Mouse (Mus musculus): ENCODE measurements around the gene Tmem175. TPM values are rescaled to one million over a fixed set of nuclear protein-coding genes. Genes with fewer than 3 reads are reported as not detected.
A peak's percentile ranks its signal among the peaks of the same experiment; 100 is the strongest.

The Tmem175 gene
- polyA plus RNA-seq, 1 experiment, result 33.2 TPM

- WGBS, result 97% methylated on average over 6 of the region's 6 CpGs
- Histone ChIP-seq H3K27me3 (ENCODE audit: control insufficient read depth, insufficient read depth, low read length) (no peaks in the 10 kb centered on the region), H3K4me1 (ENCODE audit: control insufficient read depth, insufficient read depth, insufficient read length) (no peaks in the 10 kb centered on the region), H3K36me3 (ENCODE audit: control insufficient read depth, insufficient read depth, low read length) (peaks cover 1% of the 10 kb centered on the region; the same call in 1 of the 2 replicates), H3K27ac (ENCODE audit: insufficient read depth, low read length) (no peak overlapping the region), H3K4me3 (ENCODE audit: extremely low read depth, insufficient read depth, insufficient read length) (no peak overlapping the region)
- no peak for DNase-seq (ENCODE audit: low read depth in 1 of 2, low spot score in 2 of 2)
- no peak for TF ChIP-seq POLR2A (IDR thresholded peaks at IDR 0.05; ENCODE audit: low read depth, low read length)
- TF ChIP-seq CTCF (IDR thresholded peaks at IDR 0.05; ENCODE audit: extremely low read depth, insufficient read depth, insufficient read length, insufficient replicate concordance), result no peak
Measured at GRCm38 (mm10) chr5:108680871-108681270, 51.3 kb downstream of the Tmem175 start.

DNA sequence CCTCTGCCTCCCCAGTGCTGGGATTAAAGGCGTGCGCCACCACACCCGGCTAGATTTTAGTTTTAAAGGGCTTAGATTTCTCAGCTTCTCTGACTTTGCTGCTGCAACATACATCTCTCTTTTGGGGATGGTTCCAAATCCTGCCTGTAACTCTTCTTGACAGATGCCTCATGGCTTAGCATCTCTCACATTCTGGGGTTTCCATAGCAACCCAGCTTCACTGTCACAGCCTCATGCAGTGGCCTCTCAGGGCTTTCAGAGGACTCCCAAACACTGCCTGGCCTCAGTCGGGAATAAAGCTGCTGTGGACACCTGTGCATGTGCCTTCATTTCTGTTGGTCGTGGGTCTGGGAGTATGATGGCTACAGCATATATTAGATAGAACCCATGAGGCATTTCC, 59.5 kb downstream of the Tmem175 start:
- H3K4me1 ChIP-seq (ENCODE audit: control insufficient read depth, insufficient read depth, insufficient read length), result no peaks in the 10 kb centered on the region

GRCm38 (mm10) chr5:108691152-108691551, 61.6 kb downstream of the Tmem175 start:
- 61% methylated on average over 4 of the region's 4 CpGs for WGBS

More for the DNA sequence above, 59.5 kb downstream of the Tmem175 start:
- Histone ChIP-seq H3K27ac (ENCODE audit: insufficient read depth, low read length) (no peak overlapping the region), H3K36me3 (ENCODE audit: control insufficient read depth, insufficient read depth, low read length) (no peaks in the 10 kb centered on the region), H3K27me3 (ENCODE audit: control insufficient read depth, insufficient read depth, low read length) (no peaks in the 10 kb centered on the region), H3K4me3 (ENCODE audit: extremely low read depth, insufficient read depth, insufficient read length) (no peak overlapping the region)
- DNase-seq (ENCODE audit: low read depth in 1 of 2, low spot score in 2 of 2), result no peak
- WGBS, result 85% methylated on average over 5 of the region's 5 CpGs
- no peak for TF ChIP-seq POLR2A (IDR thresholded peaks at IDR 0.05; ENCODE audit: low read depth, low read length)
- TF ChIP-seq CTCF (IDR thresholded peaks at IDR 0.05; ENCODE audit: extremely low read depth, insufficient read depth, insufficient read length, insufficient replicate concordance), result no peak

DNA sequence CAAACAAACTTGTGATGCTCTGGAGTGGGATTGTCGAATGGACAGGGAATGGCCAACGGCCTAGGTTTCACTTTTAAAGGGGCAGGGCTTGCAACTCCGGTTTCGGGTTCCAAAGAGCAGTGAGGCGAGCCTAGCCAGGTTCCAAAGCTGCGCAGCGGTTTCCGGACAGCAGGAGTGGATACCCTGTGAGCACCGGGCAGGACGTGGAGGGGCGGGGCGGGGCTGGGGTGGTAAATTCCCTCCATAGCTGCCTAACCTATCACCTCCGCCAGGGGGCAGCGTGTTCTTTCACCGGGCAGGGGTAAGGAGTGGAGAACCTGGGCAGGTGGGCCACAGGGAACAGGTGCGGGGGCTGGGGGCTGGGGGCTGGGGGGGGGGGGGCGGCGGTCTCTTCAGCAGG, 62.7 kb downstream of the Tmem175 start, which contains the start of gene Fgfrl1:
Fgfrl1 (plus strand) TSS at position 112 of the 400 bp plus-strand sequence.
- peak within 1 kb of the TSS; percentile 55 for H3K4me3 ChIP-seq (ENCODE audit: extremely low read depth, insufficient read depth, insufficient read length)
- no peaks in the 10 kb centered on the region; the same call in 1 of the 2 replicates for H3K4me1 ChIP-seq (ENCODE audit: control insufficient read depth, insufficient read depth, insufficient read length)
- no peaks in the 10 kb centered on the region for H3K36me3 ChIP-seq (ENCODE audit: control insufficient read depth, insufficient read depth, low read length)
- TF ChIP-seq CTCF (IDR thresholded peaks at IDR 0.05; ENCODE audit: extremely low read depth, insufficient read depth, insufficient read length, insufficient replicate concordance) (peak; percentile 51; the same call in 1 of the 2 replicates), POLR2A (IDR thresholded peaks at IDR 0.05; ENCODE audit: low read depth, low read length) (no peak)
- WGBS, result 4% methylated on average over 18 of the region's 18 CpGs
- DNase-seq (ENCODE audit: low read depth in 1 of 2, low spot score in 2 of 2), result peak; percentile 36 to 67
- no peak within 1 kb of the TSS for H3K27ac ChIP-seq (ENCODE audit: insufficient read depth, low read length)
- H3K27me3 ChIP-seq (ENCODE audit: control insufficient read depth, insufficient read depth, low read length), result no peaks in the 10 kb centered on the region

More at GRCm38 (mm10) chr5:108691152-108691551, 61.6 kb downstream of the Tmem175 start:
- DNase-seq (ENCODE audit: low read depth in 1 of 2, low spot score in 2 of 2), result no peak
- Histone ChIP-seq H3K36me3 (ENCODE audit: control insufficient read depth, insufficient read depth, low read length) (no peaks in the 10 kb centered on the region), H3K27ac (ENCODE audit: insufficient read depth, low read length) (no peak overlapping the region), H3K27me3 (ENCODE audit: control insufficient read depth, insufficient read depth, low read length) (no peaks in the 10 kb centered on the region), H3K4me3 (ENCODE audit: extremely low read depth, insufficient read depth, insufficient read length) (no peak overlapping the region), H3K4me1 (ENCODE audit: control insufficient read depth, insufficient read depth, insufficient read length) (no peaks in the 10 kb centered on the region; the same call in 1 of the 2 replicates)
- TF ChIP-seq POLR2A (IDR thresholded peaks at IDR 0.05; ENCODE audit: low read depth, low read length) (no peak), CTCF (IDR thresholded peaks at IDR 0.05; ENCODE audit: extremely low read depth, insufficient read depth, insufficient read length, insufficient replicate concordance) (no peak)

DNA sequence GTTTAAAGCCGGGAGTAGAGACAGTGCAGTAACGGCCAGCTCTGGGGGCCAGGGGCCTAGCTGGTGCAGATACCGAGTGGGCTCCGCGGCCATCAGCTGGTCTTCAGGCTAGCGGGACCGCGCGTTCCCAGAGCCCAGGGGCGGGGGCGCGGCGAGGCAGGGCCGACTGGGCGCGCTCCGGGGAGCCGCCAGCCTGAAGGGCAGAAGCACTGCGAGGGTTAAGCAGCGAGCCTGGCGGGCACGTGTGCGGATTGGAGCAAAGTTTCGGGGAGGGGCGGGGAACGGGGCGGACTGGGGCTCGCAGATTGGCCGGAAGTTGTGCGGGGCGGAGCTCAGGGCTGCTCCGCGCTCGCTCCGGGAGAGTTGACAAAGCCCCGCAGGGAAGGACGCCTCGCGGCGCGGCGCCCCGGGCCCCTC, 64.3 kb downstream of the Tmem175 start:
- DNase-seq (ENCODE audit: low read depth in 1 of 2, low spot score in 2 of 2), result peak; percentile 75 to 81
- 1% methylated on average over 31 of the region's 43 CpGs for WGBS
- Histone ChIP-seq H3K27me3 (ENCODE audit: control insufficient read depth, insufficient read depth, low read length) (no peaks in the 10 kb centered on the region), H3K4me1 (ENCODE audit: control insufficient read depth, insufficient read depth, insufficient read length) (no peaks in the 10 kb centered on the region; the same call in 1 of the 2 replicates), H3K36me3 (ENCODE audit: control insufficient read depth, insufficient read depth, low read length) (no peaks in the 10 kb centered on the region), H3K4me3 (ENCODE audit: extremely low read depth, insufficient read depth, insufficient read length) (peak overlapping the region; percentile 68), H3K27ac (ENCODE audit: insufficient read depth, low read length) (no peak overlapping the region)
- TF ChIP-seq POLR2A (IDR thresholded peaks at IDR 0.05; ENCODE audit: low read depth, low read length), result no peak
- TF ChIP-seq CTCF (IDR thresholded peaks at IDR 0.05; ENCODE audit: extremely low read depth, insufficient read depth, insufficient read length, insufficient replicate concordance), result no peak

DNA sequence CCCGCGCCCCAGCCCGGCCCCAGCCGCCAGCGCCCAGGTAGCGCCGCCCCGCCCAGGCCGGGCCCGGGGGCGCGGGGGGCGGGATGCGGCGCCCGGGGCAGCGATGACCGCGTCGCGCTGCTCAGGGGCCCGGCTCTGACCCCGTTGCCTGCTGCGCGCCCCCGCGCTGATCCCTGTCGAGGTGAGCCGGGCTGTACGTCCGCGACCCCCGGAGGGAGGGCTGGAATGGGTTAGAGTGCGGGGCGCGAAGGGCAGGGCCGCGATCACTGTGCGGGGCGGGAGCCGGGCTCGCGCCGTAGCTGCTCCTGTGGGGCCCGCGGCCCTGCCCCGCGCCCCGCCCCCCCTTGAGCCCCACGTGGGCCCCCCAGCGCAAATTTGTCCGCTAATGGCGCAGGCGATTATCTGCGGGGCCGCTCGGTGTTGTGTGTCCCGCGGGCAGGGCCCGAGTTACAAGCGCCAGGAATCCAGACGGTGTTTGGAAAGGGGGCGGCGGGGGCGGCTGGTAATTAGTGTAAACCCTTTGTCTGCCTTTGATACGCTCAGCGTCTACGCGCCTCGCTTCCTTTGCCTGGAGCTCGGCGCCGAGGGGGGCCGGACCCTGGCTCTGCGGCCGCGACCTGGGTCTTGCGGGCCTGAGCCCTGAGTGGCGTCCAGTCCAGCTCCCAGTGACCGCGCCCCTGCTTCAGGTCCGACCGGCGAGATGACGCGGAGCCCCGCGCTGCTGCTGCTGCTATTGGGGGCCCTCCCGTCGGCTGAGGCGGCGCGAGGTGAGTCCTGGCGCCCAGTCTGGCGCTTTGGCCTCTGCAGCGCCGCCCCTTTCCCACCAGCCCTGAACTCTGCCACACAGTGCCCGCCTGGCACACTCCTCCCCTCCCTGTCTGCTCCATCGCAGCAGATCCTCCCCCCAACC, 65.0 kb downstream of the Tmem175 start:
- Histone ChIP-seq H3K36me3 (ENCODE audit: control insufficient read depth, insufficient read depth, low read length) (no peaks in the 10 kb centered on the region), H3K4me1 (ENCODE audit: control insufficient read depth, insufficient read depth, insufficient read length) (no peaks in the 10 kb centered on the region; the same call in 1 of the 2 replicates), H3K27ac (ENCODE audit: insufficient read depth, low read length) (no peak overlapping the region), H3K27me3 (ENCODE audit: control insufficient read depth, insufficient read depth, low read length) (no peaks in the 10 kb centered on the region), H3K4me3 (ENCODE audit: extremely low read depth, insufficient read depth, insufficient read length) (peak overlapping the region; percentile 66)
- no peak for TF ChIP-seq CTCF (IDR thresholded peaks at IDR 0.05; ENCODE audit: extremely low read depth, insufficient read depth, insufficient read length, insufficient replicate concordance)
- no peak for TF ChIP-seq POLR2A (IDR thresholded peaks at IDR 0.05; ENCODE audit: low read depth, low read length)
- under 1% methylated on average over 81 of the region's 99 CpGs for WGBS
- DNase-seq (ENCODE audit: low read depth in 1 of 2, low spot score in 2 of 2), result peak in 1 of 2 experiments; percentile 21

Data from spleen, adult 2 months (tissue).